Mouse (Mus musculus) heart, embryonic 12.5 days (tissue): Measurements from ENCODE around the gene Cfap161. TPM values are rescaled to one million over a fixed set of nuclear protein-coding genes. Genes with fewer than 3 reads are reported as not detected.

Experiments used
- ATAC-seq: fragments of 200-750 bp; cut with Nextera tagmentation; 2 replicates; pipeline ENCODE4 v1.8.0; 2017; ENCODE audit warnings: moderate TSS enrichment, moderate library complexity; ENCODE audit not compliant: insufficient number of reproducible peaks, low FRiP score
- H3K27ac ChIP-seq: fragments of 300-500 bp; sonication (generic); 2 replicates; pipeline ENCODE4 v1.5.1; 2016; ENCODE audit warnings: mild to moderate bottlenecking, moderate library complexity; ENCODE audit not compliant: poor library complexity, severe bottlenecking
- H3K27me3 ChIP-seq: fragments of 300-500 bp; sonication (generic); replicated peaks from 2 replicates; pipeline ENCODE4 v1.6.1; 2016; ENCODE audit warnings: mild to moderate bottlenecking, moderate library complexity
- H3K36me3 ChIP-seq: fragments of 300-500 bp; sonication (generic); 2 replicates; pipeline ENCODE4 v1.6.1; 2016; ENCODE audit warnings: mild to moderate bottlenecking, moderate library complexity
- H3K4me1 ChIP-seq: fragments of 300-500 bp; sonication (generic); replicated peaks from 2 replicates; pipeline ENCODE4 v1.6.1; 2016; ENCODE audit warnings: mild to moderate bottlenecking
- H3K4me2 ChIP-seq: fragments of 300-500 bp; sonication (generic); 2 replicates; pipeline ENCODE4 v1.6.1; 2016; ENCODE audit warnings: mild to moderate bottlenecking, moderate library complexity
- H3K4me3 ChIP-seq: fragments of 300-500 bp; sonication (generic); 2 replicates; pipeline ENCODE4 v1.5.1; 2016; ENCODE audit warnings: mild to moderate bottlenecking
- H3K9ac ChIP-seq: fragments of 300-500 bp; sonication (generic); 2 replicates; pipeline ENCODE4 v1.6.1; 2016; ENCODE audit warnings: mild to moderate bottlenecking, moderate library complexity
- H3K9me3 ChIP-seq: fragments of 300-500 bp; sonication (generic); replicated peaks from 2 replicates; pipeline ENCODE4 v1.6.1; 2016; ENCODE audit warnings: mild to moderate bottlenecking, moderate library complexity
- WGBS: fragments of 180-500 bp; shearing (Covaris S2); methylation state at CpG from one replicate; pipeline ENCODE4 v1.1.7; 2016; 5-methylcytosine and 5-hydroxymethylcytosine counted together
- polyA plus RNA-seq: library from polyadenylated mRNA; unstranded; fragments of >200 nt; fragmentation: Nextera tagmentation; extraction: Ambion mirVana; gene quantifications from 2 replicates; pipeline ENCODE4 v1.2.1, GENCODE M21; 2016

Cfap161 gene
- polyA plus RNA-seq, 1 experiment from 2014 or later, result 5.6 TPM

DNA sequence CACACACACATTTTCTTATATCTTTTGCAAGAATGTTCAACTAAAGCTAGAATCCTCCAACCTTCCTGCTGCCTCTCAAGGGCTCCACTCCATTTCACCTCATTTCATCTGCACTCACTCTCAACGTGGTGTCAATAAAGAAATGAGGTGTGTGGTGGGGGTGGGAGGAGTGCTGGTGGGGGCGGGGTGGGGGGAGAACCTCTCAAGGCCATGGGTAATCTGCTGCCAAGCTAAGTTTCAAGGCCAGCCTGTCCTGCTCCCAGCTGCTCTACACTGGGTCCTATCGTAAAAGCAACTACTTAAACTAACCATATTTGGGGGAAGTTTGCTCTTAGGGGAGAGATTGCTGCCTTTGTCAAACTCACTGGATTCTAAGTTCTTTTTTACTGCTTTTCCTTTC lies 18.8 kb upstream of the Cfap161 start:
- no peaks in the 10 kb centered on the region for H3K36me3 ChIP-seq
- no peak overlapping the region for H3K4me3 ChIP-seq
- peaks cover 40% of the 10 kb centered on the region for H3K4me1 ChIP-seq
- H3K9me3 ChIP-seq, result no peaks in the 10 kb centered on the region
- no peaks in the 10 kb centered on the region for H3K27me3 ChIP-seq
- no peak overlapping the region for H3K9ac ChIP-seq
- H3K4me2 ChIP-seq, result peak overlapping the region; percentile 46
- ATAC-seq, result no peak
- peak overlapping the region; percentile 94 for H3K27ac ChIP-seq
- 17% methylated on average over 3 of the region's 3 CpGs for WGBS

DNA sequence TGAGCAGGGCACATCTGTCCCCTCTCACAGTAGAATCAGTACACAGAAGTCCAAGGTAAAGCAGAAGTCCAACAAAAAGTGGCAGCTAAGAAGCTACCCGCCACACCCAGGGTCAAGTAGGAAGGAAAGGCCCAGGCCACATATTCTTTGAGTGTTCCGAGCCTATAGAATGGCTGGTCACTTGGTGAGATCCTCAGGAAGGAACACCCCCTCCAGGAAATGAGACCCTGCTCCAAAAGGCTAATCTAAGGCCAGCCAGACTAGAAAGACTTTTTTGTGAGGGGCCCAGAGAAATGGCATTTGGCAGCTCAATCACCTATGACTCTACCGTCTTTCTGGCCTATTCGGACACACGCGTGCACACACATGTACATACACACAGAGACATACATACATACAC lies 18.3 kb upstream of the Cfap161 start:
- Histone ChIP-seq H3K36me3 (no peaks in the 10 kb centered on the region), H3K4me2 (no peak overlapping the region), H3K4me3 (no peak overlapping the region), H3K9me3 (no peaks in the 10 kb centered on the region), H3K27me3 (no peaks in the 10 kb centered on the region), H3K4me1 (peaks cover 40% of the 10 kb centered on the region), H3K27ac (peak overlapping the region; percentile 94), H3K9ac (no peak overlapping the region)
- WGBS, result 61% methylated on average over 6 of the region's 6 CpGs
- no peak for ATAC-seq

DNA sequence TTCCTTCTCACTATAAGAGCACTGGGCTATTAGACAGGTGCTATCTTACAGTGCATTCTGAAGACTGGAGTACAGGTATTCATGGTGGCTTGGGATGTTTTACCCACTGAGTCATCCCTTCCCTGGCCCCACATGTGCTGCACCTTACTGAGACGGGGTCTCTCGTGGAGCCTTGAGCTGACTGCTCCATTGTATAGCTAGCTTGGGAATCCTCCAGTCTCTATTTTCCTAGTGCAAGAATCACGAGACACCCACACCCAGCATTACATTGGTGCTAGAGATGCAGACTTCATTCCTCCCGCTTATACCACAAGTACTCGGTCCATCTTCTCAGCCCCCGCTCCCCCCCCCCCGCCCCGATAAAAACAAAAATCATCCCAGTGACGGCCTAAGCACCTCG lies 17.9 kb upstream of the Cfap161 start:
- no peak overlapping the region for H3K4me2 ChIP-seq
- ATAC-seq, result no peak
- no peaks in the 10 kb centered on the region for H3K36me3 ChIP-seq
- H3K27ac ChIP-seq, result peak overlapping the region; percentile 94
- no peak overlapping the region for H3K4me3 ChIP-seq
- WGBS, result 80% methylated on average over 10 of the region's 10 CpGs
- no peaks in the 10 kb centered on the region for H3K9me3 ChIP-seq
- H3K9ac ChIP-seq, result no peak overlapping the region
- H3K27me3 ChIP-seq, result no peaks in the 10 kb centered on the region
- peaks cover 40% of the 10 kb centered on the region for H3K4me1 ChIP-seq

DNA sequence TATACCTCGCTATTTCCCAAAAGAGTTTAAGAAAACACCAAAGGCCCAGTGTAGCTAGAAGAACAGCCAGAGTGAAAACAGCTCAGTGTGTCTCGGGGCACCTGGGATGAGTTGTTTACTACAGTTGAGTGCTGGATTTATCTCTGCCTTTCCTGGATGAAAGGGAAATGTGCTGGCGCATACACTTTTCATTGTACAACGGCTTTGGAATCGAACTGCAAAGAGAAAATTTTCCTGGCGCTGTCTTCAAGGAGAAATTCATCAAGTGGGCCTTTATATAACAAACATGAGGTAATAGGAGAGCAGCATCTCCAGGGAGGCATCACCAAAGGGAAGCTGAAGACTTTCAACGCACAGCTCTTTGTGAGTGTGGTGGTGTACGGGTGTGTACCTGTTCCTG lies 17.2 kb upstream of the Cfap161 start:
- no peaks in the 10 kb centered on the region for H3K27me3 ChIP-seq
- 77% methylated on average over 8 of the region's 8 CpGs for WGBS
- H3K4me3 ChIP-seq, result no peak overlapping the region
- no peaks in the 10 kb centered on the region for H3K9me3 ChIP-seq
- H3K9ac ChIP-seq, result no peak overlapping the region
- H3K27ac ChIP-seq, result no peak overlapping the region
- H3K36me3 ChIP-seq, result no peaks in the 10 kb centered on the region
- no peak for ATAC-seq
- H3K4me1 ChIP-seq, result peaks cover 44% of the 10 kb centered on the region
- no peak overlapping the region for H3K4me2 ChIP-seq

DNA sequence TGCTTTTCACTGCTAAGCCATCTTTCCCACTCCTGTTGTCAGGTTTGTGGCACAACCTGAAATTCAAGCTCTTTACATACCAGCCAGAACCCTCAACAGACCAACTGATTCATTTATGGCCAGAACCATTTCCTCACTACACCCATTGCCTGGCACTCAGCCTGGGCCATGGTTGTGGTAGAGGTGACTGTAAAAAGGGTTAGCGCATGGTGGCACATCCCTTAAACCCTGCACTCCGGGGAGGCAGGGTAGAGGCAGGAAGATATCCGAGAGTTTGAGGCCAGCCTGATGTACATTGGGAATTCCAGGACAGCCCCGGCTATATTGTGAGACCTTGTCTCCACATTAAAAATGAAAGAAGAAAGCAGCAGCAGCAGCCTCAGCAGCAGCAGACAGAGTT lies 16.8 kb upstream of the Cfap161 start:
- WGBS, result 88% methylated on average over 4 of the region's 4 CpGs
- H3K4me1 ChIP-seq, result peaks cover 48% of the 10 kb centered on the region
- H3K4me2 ChIP-seq, result no peak overlapping the region
- H3K27ac ChIP-seq, result no peak overlapping the region
- no peak overlapping the region for H3K4me3 ChIP-seq
- ATAC-seq, result no peak
- no peaks in the 10 kb centered on the region for H3K9me3 ChIP-seq
- H3K36me3 ChIP-seq, result no peaks in the 10 kb centered on the region
- H3K27me3 ChIP-seq, result no peaks in the 10 kb centered on the region
- no peak overlapping the region for H3K9ac ChIP-seq

DNA sequence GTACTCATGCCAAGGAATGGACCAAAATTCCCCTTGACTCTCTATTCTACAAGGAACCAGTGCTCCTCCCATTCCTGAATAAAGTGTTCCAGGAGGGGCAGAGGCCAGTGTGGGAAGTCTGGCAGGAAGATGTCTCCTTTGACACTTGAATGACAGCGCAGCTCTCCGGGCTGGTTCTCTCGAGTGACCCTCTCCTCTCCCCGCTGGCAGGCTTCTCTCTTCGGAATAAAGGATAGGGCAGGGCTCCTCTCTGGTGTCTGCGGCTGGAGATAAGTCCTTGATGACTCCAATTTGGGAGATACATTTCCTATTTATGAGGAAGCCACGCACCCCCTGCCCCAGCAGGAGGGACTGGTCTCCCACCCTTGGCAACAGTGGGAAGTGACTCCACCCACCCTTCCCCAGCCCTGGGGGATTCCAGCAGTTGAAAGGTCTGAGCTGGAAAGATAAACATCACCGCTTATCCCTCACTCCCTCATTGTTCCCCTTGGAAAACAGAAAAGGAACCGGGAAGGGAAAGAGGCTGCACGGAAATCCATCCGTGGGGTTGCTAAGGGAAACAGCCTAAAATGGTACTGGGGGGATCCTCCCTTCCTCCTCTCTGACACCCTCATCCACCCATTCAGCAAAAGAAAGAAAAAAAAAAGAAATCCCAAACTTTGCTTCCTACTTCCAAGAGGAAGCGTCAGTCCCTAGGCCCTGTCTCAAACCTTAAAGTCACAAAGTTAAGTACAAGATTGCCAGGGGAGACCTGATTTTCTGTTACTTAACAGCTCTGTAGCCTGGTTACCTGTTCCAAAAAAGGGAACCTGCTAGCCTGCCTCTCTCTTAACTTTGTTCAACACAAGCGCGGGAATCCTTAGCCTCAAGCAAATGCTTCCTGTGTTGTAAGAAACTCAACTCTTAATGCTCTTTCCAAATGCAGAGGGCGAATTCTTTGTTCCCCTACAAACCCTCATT lies 15.7 kb upstream of the Cfap161 start:
- Histone ChIP-seq H3K4me1 (peaks cover 49% of the 10 kb centered on the region), H3K36me3 (no peaks in the 10 kb centered on the region), H3K27ac (no peak overlapping the region), H3K27me3 (no peaks in the 10 kb centered on the region), H3K9ac (no peak overlapping the region), H3K4me3 (no peak overlapping the region), H3K4me2 (peak overlapping the region; percentile 47), H3K9me3 (no peaks in the 10 kb centered on the region)
- WGBS, result 17% methylated on average over 15 of the region's 15 CpGs
- ATAC-seq, result peak; percentile 64

DNA sequence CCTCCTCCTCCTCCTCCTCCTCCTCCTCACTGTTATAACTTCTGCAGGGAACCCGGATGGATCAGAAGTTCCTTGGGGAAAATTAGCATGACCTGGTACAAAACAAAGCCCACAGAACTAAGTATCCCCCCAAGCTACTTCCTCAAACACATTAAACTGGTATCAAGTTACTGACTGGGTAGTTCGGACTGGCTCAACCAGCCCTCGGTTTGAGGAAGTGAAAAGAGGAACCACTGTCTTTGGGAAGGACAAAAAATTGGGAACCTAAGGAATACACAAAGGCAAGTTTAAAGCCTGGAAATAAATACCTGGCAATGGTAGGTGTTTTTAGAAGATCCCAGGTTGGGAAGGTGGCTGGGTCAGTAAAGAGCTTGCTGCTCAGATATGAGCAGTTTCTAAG lies 15.0 kb upstream of the Cfap161 start:
- WGBS, result 30% methylated on average over 3 of the region's 3 CpGs
- peaks cover 49% of the 10 kb centered on the region for H3K4me1 ChIP-seq
- no peaks in the 10 kb centered on the region for H3K9me3 ChIP-seq
- H3K27ac ChIP-seq, result no peak overlapping the region
- H3K9ac ChIP-seq, result no peak overlapping the region
- peak overlapping the region; percentile 47 for H3K4me2 ChIP-seq
- no peak overlapping the region for H3K4me3 ChIP-seq
- no peaks in the 10 kb centered on the region for H3K36me3 ChIP-seq
- H3K27me3 ChIP-seq, result no peaks in the 10 kb centered on the region
- ATAC-seq, result 0 out of 2 replicates have a peak, but pooled peaks have one; percentile 1

DNA sequence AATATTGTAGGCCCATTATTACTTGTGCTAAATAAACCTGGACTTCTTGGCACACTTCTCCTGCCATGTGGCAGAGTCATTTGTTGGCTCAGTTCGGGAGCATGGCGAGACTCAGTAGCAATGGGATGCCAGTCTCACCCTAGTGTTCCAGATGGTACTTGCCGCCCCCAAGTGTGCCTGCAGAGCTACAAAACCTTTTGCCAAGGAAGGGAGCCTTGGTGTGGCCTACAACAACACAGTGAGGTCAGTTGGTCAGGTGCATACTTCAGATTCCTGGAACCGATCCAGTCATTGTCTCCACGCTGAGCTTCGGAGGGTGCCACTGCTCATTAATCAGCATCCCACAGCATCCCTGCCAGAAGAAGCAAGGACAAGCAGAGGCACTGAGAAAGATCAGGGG lies 14.4 kb upstream of the Cfap161 start:
- peaks cover 46% of the 10 kb centered on the region for H3K4me1 ChIP-seq
- H3K36me3 ChIP-seq, result no peaks in the 10 kb centered on the region
- no peaks in the 10 kb centered on the region for H3K9me3 ChIP-seq
- no peak overlapping the region for H3K4me2 ChIP-seq
- H3K27ac ChIP-seq, result no peak overlapping the region
- H3K9ac ChIP-seq, result no peak overlapping the region
- no peak for ATAC-seq
- 48% methylated on average over 6 of the region's 6 CpGs for WGBS
- no peak overlapping the region for H3K4me3 ChIP-seq
- no peaks in the 10 kb centered on the region for H3K27me3 ChIP-seq

DNA sequence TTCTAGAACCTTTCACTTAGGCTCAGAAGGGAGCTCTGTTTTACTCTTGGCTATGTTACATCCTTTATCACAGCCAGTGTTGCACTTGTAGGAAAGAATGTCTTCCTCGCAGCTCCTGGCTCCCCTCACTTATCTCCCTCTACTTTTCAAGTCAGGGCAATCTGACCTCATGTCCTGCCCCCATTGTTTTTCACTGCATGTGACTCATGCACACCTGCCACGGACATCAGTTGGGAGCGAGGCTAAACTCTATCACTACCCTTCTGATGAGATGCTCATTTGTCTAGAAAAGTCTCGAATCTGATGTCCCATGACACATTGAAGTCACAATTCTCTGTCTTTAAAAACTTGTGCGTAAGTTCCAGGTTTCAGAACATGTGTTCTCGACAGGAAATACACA lies 12.3 kb upstream of the Cfap161 start:
- WGBS, result 39% methylated on average over 6 of the region's 6 CpGs
- Histone ChIP-seq H3K9me3 (no peaks in the 10 kb centered on the region), H3K27ac (no peak overlapping the region), H3K4me3 (no peak overlapping the region), H3K27me3 (no peaks in the 10 kb centered on the region), H3K4me1 (peaks cover 27% of the 10 kb centered on the region), H3K9ac (no peak overlapping the region), H3K36me3 (no peaks in the 10 kb centered on the region), H3K4me2 (no peak overlapping the region)
- no peak for ATAC-seq

DNA sequence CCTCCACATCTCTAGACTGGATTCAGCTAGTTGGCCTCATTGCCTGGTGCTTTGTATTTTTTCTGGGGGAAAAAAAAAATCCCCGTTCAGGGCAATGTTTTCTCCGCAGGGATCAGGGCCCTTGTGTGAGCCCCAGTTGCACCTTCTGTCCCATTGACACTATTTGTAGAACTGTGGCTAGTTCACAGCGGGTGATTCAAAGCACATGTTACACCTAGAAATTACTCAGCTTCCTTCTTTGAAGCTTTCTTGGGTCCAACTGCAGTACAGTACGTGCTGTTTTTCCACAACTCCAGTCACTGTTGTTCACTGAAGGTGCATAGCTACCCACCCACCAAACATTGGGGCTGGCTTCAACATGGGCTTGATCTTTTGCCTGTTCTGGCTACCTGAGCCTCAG lies 9.1 kb upstream of the Cfap161 start:
- H3K4me1 ChIP-seq, result peaks cover 19% of the 10 kb centered on the region
- no peak for ATAC-seq
- H3K4me3 ChIP-seq, result no peak overlapping the region
- H3K36me3 ChIP-seq, result no peaks in the 10 kb centered on the region
- no peak overlapping the region for H3K27ac ChIP-seq
- whole genome bisulfite sequencing, result 66% methylated on average over 4 of the region's 4 CpGs
- H3K4me2 ChIP-seq, result no peak overlapping the region
- H3K9ac ChIP-seq, result no peak overlapping the region
- no peaks in the 10 kb centered on the region for H3K9me3 ChIP-seq
- H3K27me3 ChIP-seq, result no peaks in the 10 kb centered on the region

DNA sequence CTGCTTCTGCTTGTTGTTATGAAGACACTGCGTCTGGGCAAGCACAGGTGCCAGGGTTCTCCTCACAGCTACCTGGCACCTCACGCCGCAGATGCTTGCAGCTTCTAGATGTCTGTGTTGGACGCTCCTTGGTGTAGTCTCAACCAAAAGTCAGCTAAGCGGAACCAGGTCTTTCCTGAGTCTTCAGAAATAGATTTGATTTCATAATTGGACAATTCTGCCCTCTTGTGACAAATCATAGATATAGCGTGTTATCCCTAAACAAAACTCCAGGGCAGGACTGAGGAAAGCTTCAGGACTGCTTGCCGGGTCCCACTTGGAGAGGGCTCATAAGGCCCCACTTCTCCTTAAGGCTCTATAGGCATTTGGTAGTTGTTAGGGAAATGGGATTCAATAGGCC lies 7.8 kb upstream of the Cfap161 start:
- Histone ChIP-seq H3K27ac (no peak overlapping the region), H3K4me3 (no peak overlapping the region), H3K4me2 (no peak overlapping the region), H3K9ac (no peak overlapping the region), H3K9me3 (no peaks in the 10 kb centered on the region), H3K36me3 (no peaks in the 10 kb centered on the region), H3K27me3 (no peaks in the 10 kb centered on the region), H3K4me1 (peaks cover 19% of the 10 kb centered on the region; the same call in 1 of the 2 replicates)
- WGBS, result 64% methylated on average over 7 of the region's 7 CpGs
- ATAC-seq, result peak; percentile 20; the same call in 1 of the 2 replicates
